Mouse (Mus musculus): ENCODE results near the gene Smtn. TPM values are rescaled to one million over a fixed set of nuclear protein-coding genes. Genes with fewer than 3 reads are reported as not detected.

Smtn gene
- total RNA-seq (2022), result 10 to 100 TPM; 64.6 to 81.5 (median 69.0) TPM

- DNase-seq (ENCODE audit: low spot score in 2 of 2), result no peak
Measured at GRCm38 (mm10) chr11:3540451-3541085, at the start of gene Smtn. TSS of gene Smtn (minus strand) at chr11:3540612.

- no peak for DNase-seq (ENCODE audit: low spot score in 2 of 2)
Measured at GRCm38 (mm10) chr11:3588036-3588672, 47.7 kb upstream of the Smtn start.

- DNase-seq (ENCODE audit: low spot score in 2 of 2), result no peak
Measured at GRCm38 (mm10) chr11:3587350-3587749, 46.9 kb upstream of the Smtn start.

GRCm38 (mm10) chr11:3585983-3586618, 45.7 kb upstream of the Smtn start:
- DNase-seq (ENCODE audit: low spot score in 2 of 2), result no peak

GRCm38 (mm10) chr11:3583127-3583526, 42.7 kb upstream of the Smtn start:
- DNase-seq (ENCODE audit: low spot score in 2 of 2), result no peak

- no peak for DNase-seq (ENCODE audit: low spot score in 2 of 2)
Measured at GRCm38 (mm10) chr11:3581908-3582307, 41.5 kb upstream of the Smtn start.

- no peak for DNase-seq (ENCODE audit: low spot score in 2 of 2)
Measured at GRCm38 (mm10) chr11:3580306-3581084, 40.1 kb upstream of the Smtn start.

GRCm38 (mm10) chr11:3578050-3578725, 37.8 kb upstream of the Smtn start:
- no peak for DNase-seq (ENCODE audit: low spot score in 2 of 2)

- DNase-seq (ENCODE audit: low spot score in 2 of 2), result peak in 1 of 2 experiments; percentile 15
Measured at GRCm38 (mm10) chr11:3575238-3575637, 34.8 kb upstream of the Smtn start.

GRCm38 (mm10) chr11:3573092-3573491, 32.7 kb upstream of the Smtn start:
- peak; percentile 39 to 61 for DNase-seq (ENCODE audit: low spot score in 2 of 2)

- no peak for DNase-seq (ENCODE audit: low spot score in 2 of 2)
Measured at GRCm38 (mm10) chr11:3572181-3572580, 31.8 kb upstream of the Smtn start.

GRCm38 (mm10) chr11:3570321-3570720, 29.9 kb upstream of the Smtn start:
- DNase-seq (ENCODE audit: low spot score in 2 of 2), result no peak

- no peak for DNase-seq (ENCODE audit: low spot score in 2 of 2)
Measured at GRCm38 (mm10) chr11:3567896-3568295, 27.5 kb upstream of the Smtn start.

- DNase-seq (ENCODE audit: low spot score in 2 of 2), result no peak
Measured at GRCm38 (mm10) chr11:3566018-3566417, 25.6 kb upstream of the Smtn start.

GRCm38 (mm10) chr11:3564451-3564850, 24.0 kb upstream of the Smtn start:
- no peak for DNase-seq (ENCODE audit: low spot score in 2 of 2)

- DNase-seq (ENCODE audit: low spot score in 2 of 2), result no peak
Measured at GRCm38 (mm10) chr11:3563853-3564252, 23.4 kb upstream of the Smtn start.

GRCm38 (mm10) chr11:3560202-3560601, 19.8 kb upstream of the Smtn start:
- no peak for DNase-seq (ENCODE audit: low spot score in 2 of 2)

GRCm38 (mm10) chr11:3557852-3558251, 17.4 kb upstream of the Smtn start:
- DNase-seq (ENCODE audit: low spot score in 2 of 2), result no peak

- DNase-seq (ENCODE audit: low spot score in 2 of 2), result no peak
Measured at GRCm38 (mm10) chr11:3554976-3555375, 14.6 kb upstream of the Smtn start.

GRCm38 (mm10) chr11:3549791-3550190, 9.4 kb upstream of the Smtn start:
- DNase-seq (ENCODE audit: low spot score in 2 of 2), result no peak

- no peak for DNase-seq (ENCODE audit: low spot score in 2 of 2)
Measured at GRCm38 (mm10) chr11:3548564-3549295, 8.3 kb upstream of the Smtn start.

Measured in gastrocnemius, adult 8-10 months (tissue).